Mouse (Mus musculus): ENCODE measurements at regions not wholly inside any gene's neighbourhood (a gene's known extent, or its start where the extent isn't known, plus 50 kb on each side); places are given as distances from the start of the nearest gene placed in this dataset.
"Not testable (repeated sequence)": the region's sequence is repeated elsewhere in the genome, so short reads cannot be mapped to it uniquely, and the experiment has no call there.

DNA sequence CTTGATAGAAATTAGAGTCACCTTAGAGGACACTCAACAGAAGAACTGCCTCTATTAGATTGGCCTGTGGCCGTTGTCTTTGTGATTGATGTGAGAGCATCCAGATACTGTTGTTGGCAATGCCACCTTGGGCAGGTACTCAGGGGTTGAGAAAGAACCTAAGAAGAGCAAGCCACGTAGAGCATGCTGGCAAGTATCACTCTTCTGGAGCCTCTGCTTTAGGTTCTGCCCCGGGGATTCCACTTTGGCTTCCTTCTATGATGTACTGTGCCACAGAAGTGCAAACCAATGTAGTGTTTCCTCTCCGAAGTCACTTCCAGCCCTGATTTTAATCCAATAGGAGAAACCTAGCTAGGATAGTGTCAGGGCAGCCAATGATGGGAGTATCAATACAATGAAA, 98.3 kb upstream of the Fam84a start:
- DNase-seq (ENCODE audit: low spot score in 2 of 2), result no peak

DNA sequence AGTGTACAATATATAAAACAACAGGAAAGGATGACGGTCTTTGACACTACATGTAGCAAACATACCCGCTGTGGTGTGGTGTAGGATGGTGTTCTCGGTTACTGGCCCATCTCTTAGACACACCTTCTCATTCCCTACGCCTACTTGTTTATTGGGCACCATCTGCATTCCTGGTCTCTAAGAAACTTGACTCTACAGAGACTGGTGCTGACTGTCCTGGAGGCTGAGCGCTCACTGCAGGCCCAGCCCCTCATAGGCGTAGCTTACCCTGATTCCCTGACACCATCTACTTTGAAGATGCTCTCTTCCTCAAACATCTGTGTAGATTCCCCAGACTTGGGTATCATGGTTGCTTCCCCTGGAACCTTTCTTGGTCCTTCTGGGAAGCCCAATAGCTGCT, 90.9 kb upstream of the Fam84a start:
- not testable (repeated sequence) for DNase-seq (ENCODE audit: low spot score in 2 of 2)

DNA sequence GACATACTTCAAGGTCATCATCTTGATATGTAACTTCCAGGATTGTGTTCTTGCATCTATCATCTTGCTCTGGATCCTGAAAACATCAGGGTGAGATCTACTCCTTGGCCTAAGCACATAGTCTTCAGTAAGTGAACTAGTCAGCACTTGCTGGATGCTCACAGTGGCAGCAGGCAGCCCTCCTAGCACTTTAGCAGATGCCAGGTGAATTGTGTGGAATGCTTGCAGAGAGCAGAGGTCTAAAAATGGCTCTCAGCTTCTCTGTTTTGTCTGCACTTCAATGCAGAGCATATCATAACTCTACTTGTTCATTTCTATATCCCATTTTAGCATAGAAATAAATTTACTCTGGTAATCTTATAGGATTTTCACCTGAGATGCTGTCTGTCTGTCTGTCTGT, 85.8 kb upstream of the Fam84a start:
- DNase-seq (ENCODE audit: low spot score in 2 of 2), result no peak

DNA sequence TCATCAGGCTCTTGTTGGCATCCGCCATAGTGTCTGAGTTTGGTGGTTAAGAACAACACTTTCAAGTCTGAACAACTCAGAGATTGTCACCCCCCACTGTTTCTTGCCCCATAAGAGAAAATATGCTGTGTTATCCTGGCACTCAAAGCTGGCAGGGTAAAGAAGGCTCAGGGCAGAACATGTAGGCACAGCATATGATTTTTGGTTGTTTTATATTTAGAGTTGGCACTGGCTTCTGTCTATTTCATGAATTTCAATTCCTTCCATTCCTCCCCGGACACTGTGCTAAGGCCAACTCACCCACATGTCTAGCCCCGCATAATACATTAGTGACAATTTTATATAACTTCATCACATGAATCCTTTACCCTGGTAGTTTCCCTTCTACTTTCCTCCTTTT, 83.5 kb upstream of the Fam84a start:
- DNase-seq (ENCODE audit: low spot score in 2 of 2), result no peak

DNA sequence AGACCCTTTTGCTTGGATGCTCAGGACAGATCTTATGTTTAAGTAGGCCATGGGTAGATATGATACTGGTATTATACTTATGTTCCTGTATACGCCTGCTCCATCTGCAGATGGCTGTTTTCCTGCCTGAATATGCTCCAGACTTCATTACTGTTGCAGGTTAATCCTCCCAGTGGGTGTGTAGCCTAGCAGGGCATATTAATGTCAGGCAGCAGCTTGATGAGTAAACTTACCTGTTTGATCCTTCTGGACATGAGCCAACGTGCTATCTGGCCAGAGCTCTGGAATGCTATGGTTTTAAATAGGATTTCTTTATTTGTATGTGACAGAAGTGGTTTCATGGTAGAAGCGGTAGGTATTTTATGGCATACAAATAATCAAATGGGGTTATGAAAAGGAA, 60.8 kb upstream of the Fam84a start:
- no peak for DNase-seq (ENCODE audit: low spot score in 2 of 2)

DNA sequence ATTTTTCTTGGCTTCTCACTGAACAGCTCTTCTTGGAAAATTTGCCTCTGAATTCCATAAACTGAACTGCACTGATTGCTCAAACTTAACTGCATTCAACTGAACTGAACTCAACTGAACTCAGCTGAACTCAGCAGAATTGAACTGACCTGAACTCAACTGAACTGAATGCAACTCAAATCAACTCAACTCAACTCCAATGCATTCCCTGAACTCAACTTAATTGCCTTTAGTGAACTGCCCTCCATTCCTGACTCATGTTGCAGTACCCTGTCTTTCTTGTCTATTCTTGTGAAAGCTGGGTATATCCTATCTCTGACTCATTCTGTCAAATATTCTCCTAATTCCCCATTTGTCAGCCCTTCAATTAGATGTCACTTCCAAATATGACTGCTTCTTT, 58.0 kb upstream of the Fam84a start:
- no peak for DNase-seq (ENCODE audit: low spot score in 2 of 2)

DNA sequence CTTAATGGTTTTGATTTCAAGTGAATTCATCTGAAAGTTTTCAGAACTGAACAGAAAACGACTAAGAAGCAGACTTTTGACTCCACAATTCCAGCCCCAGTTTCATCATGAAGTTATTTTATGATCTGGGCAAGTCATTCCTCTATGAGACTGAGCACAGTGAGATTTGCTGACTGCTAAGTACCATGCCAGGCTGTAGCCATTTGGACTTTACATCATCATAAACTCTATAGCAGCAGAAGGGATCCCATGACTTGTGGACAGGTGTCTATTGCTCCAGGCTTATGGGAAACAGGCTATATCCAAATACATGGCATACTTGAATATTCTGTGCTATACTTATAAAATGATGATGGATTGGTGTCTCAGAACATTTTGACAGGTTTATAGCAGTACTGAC, 55.4 kb upstream of the Fam84a start:
- no peak for DNase-seq (ENCODE audit: low spot score in 2 of 2)

DNA sequence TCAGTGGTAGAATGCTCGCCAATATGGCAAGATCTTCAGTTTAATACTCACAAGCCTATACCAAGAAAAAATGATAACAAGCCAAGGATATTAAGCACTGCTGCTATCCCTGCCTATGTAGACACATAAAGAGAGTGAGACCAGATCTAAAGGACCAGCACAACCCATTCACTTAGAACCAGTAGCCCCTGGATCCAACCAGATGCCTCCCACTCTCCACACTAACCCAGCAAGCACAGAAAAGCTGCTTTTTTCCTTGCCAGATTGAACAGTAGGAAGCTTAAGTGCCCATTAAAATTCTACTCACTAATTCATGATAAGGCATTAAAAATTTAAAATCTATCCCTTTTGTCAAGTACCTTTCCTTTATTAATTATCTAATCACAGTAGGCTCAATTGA, 52.6 kb upstream of the Fam84a start:
- DNase-seq (ENCODE audit: low spot score in 2 of 2), result no peak

Data from urinary bladder, adult 18-20 months (tissue).